Mouse (Mus musculus) bone marrow macrophage, adult 2 months (primary cell): ENCODE measurements around the gene Chmp2a. TPM values are rescaled to one million over a fixed set of nuclear protein-coding genes. Genes with fewer than 3 reads are reported as not detected.

Experiments
- H3K27ac ChIP-seq: 2 replicates; pipeline ENCODE4 v1.5.1; 2012; ENCODE audit warnings: low read depth, low read length; ENCODE audit not compliant: insufficient read depth
- H3K4me1 ChIP-seq: 2 replicates; pipeline ENCODE4 v1.6.1; 2012; ENCODE audit warnings: low read length; ENCODE audit not compliant: control insufficient read depth, insufficient read depth
- H3K4me3 ChIP-seq: 2 replicates; pipeline ENCODE4 v1.5.1; 2012; ENCODE audit warnings: mild to moderate bottlenecking, low read length, moderate library complexity; ENCODE audit not compliant: insufficient read depth
- CTCF ChIP-seq: IDR thresholded peaks from 2 replicates; pipeline ENCODE4 v1.5.1; 2012; ENCODE audit warnings: low read depth, mild to moderate bottlenecking, low read length, moderate library complexity
- POLR2A ChIP-seq: IDR thresholded peaks from 2 replicates; pipeline ENCODE4 v1.6.1; 2012; ENCODE audit warnings: mild to moderate bottlenecking, low read depth, low read length, borderline replicate concordance
- polyA plus RNA-seq: library from polyadenylated mRNA; stranded (reverse); fragments of >200 nt; gene quantifications from 2 replicates; pipeline ENCODE4 v1.2.4, GENCODE M21; 2012; ENCODE audit not compliant: missing spikeins, insufficient read depth, insufficient read length

The Chmp2a gene
- polyA plus RNA-seq, 1 experiment = 167 TPM

- H3K4me1 ChIP-seq = peaks cover 24% of the 10 kb centered on the region
- H3K27ac ChIP-seq = peak overlapping the region; percentile 67
- TF ChIP-seq POLR2A (no peak), CTCF (no peak)
- no peak overlapping the region for H3K4me3 ChIP-seq
Measured at GRCm38 (mm10) chr7:12987409-12988189, 47.0 kb downstream of the Chmp2a start.

GRCm38 (mm10) chr7:12986906-12987305 lies 47.7 kb downstream of the Chmp2a start:
- TF ChIP-seq POLR2A = no peak
- TF ChIP-seq CTCF = no peak
- H3K27ac ChIP-seq = peak overlapping the region; percentile 67
- peaks cover 24% of the 10 kb centered on the region for H3K4me1 ChIP-seq
- H3K4me3 ChIP-seq = no peak overlapping the region

GRCm38 (mm10) chr7:12985724-12986123 lies 48.9 kb downstream of the Chmp2a start:
- TF ChIP-seq POLR2A (no peak), CTCF (no peak)
- Histone ChIP-seq H3K4me3 (no peak overlapping the region), H3K4me1 (peaks cover 19% of the 10 kb centered on the region), H3K27ac (no peak overlapping the region)

Other genes starting within 250 kb of the Chmp2a start
- 0.32 and 0.44 TPM in 2 replicates for gene Zscan18, start 231.2 kb downstream of the Chmp2a start, polyA plus RNA-seq
- 9.8 and 10.1 TPM in 2 replicates for gene Zfp329, start 215.9 kb downstream of the Chmp2a start, polyA plus RNA-seq
- 19.9 and 20.4 TPM in 2 replicates for gene Zfp110, start 200.0 kb downstream of the Chmp2a start, polyA plus RNA-seq
- gene Zfp128, start 153.6 kb downstream of the Chmp2a start, polyA plus RNA-seq = 2.8 and 3.4 TPM in 2 replicates
- gene Zscan22, start 137.0 kb downstream of the Chmp2a start, polyA plus RNA-seq = 6.5 and 6.7 TPM in 2 replicates
- 1,220 and 1,261 TPM in 2 replicates for gene Rps5, start 112.5 kb downstream of the Chmp2a start, polyA plus RNA-seq
- 0.24 TPM in 1 of 2 replicates, not detected in the other for gene Rnf225, start 107.4 kb downstream of the Chmp2a start, polyA plus RNA-seq
- 3.8 and 3.9 TPM in 2 replicates for gene Zfp324, start 69.0 kb downstream of the Chmp2a start, polyA plus RNA-seq
- 2.6 and 3.6 TPM in 2 replicates for gene Zfp446, start 57.0 kb downstream of the Chmp2a start, polyA plus RNA-seq
- not detected in 2 replicates for gene Slc27a5, start 36.6 kb downstream of the Chmp2a start, polyA plus RNA-seq
- gene Trim28, start 35.7 kb downstream of the Chmp2a start, polyA plus RNA-seq = 165 and 177 TPM in 2 replicates
- gene Zbtb45, start 24.8 kb downstream of the Chmp2a start, polyA plus RNA-seq = 15.6 and 17.3 TPM in 2 replicates
- 171 and 193 TPM in 2 replicates for gene Ube2m, start 3.5 kb upstream of the Chmp2a start, polyA plus RNA-seq
- 1.2 and 1.5 TPM in 2 replicates for gene Mzf1, start 20.0 kb upstream of the Chmp2a start, polyA plus RNA-seq
- gene Vmn1r85, start 60.4 kb upstream of the Chmp2a start, polyA plus RNA-seq = not detected in 2 replicates
- 0.57 TPM in 1 of 2 replicates, not detected in the other for gene Vmn1r86, start 85.1 kb upstream of the Chmp2a start, polyA plus RNA-seq
- 0.13 TPM in 1 of 2 replicates, not detected in the other for gene Vmn1r87, start 105.3 kb upstream of the Chmp2a start, polyA plus RNA-seq
- 0.07 TPM in 1 of 2 replicates, not detected in the other for gene Vmn1r88, start 124.8 kb upstream of the Chmp2a start, polyA plus RNA-seq
- gene Vmn1r89, start 178.2 kb upstream of the Chmp2a start, polyA plus RNA-seq = not detected in 2 replicates
- 44.4 and 49.4 TPM in 2 replicates for gene Lig1, start 242.5 kb upstream of the Chmp2a start, polyA plus RNA-seq
- gene Zswim9, start 243.9 kb upstream of the Chmp2a start, polyA plus RNA-seq = 4.3 and 7.2 TPM in 2 replicates